Mouse (Mus musculus) neural tube, embryonic 12.5 days (tissue): ENCODE results near the gene Banf2. TPM values are rescaled to one million over a fixed set of nuclear protein-coding genes. Genes with fewer than 3 reads are reported as not detected.

Source experiments
- ATAC-seq: fragments of 200-750 bp; cut with Nextera tagmentation; 2 replicates; pipeline ENCODE4 v1.8.0; 2017; ENCODE audit warnings: low read depth, mild to moderate bottlenecking, moderate TSS enrichment, moderate library complexity; ENCODE audit not compliant: low FRiP score
- H3K27ac ChIP-seq: fragments of 300-500 bp; sonication (generic); 2 replicates; pipeline ENCODE4 v1.5.1; 2016
- H3K27me3 ChIP-seq: fragments of 300-500 bp; sonication (generic); replicated peaks from 2 replicates; pipeline ENCODE4 v1.6.1; 2016; ENCODE audit warnings: mild to moderate bottlenecking
- H3K36me3 ChIP-seq: fragments of 300-500 bp; sonication (generic); 2 replicates; pipeline ENCODE4 v1.6.1; 2016; ENCODE audit warnings: mild to moderate bottlenecking
- H3K4me1 ChIP-seq: fragments of 300-500 bp; sonication (generic); 2 replicates; pipeline ENCODE4 v1.6.1; 2016
- H3K4me2 ChIP-seq: fragments of 300-500 bp; sonication (generic); replicated peaks from 2 replicates; pipeline ENCODE4 v1.6.1; 2016; ENCODE audit warnings: mild to moderate bottlenecking
- H3K4me3 ChIP-seq: fragments of 300-500 bp; sonication (generic); 2 replicates; pipeline ENCODE4 v1.5.1; 2016
- H3K9ac ChIP-seq: fragments of 300-500 bp; sonication (generic); 2 replicates; pipeline ENCODE4 v1.6.1; 2016; ENCODE audit warnings: mild to moderate bottlenecking
- H3K9me3 ChIP-seq: fragments of 300-500 bp; sonication (generic); 2 replicates; pipeline ENCODE4 v1.6.1; 2016; ENCODE audit warnings: mild to moderate bottlenecking
- WGBS: fragments of 180-500 bp; shearing (Covaris S2); methylation state at CpG from one replicate; pipeline ENCODE4 v1.1.7; 2016; 5-methylcytosine and 5-hydroxymethylcytosine counted together
- polyA plus RNA-seq: library from polyadenylated mRNA; unstranded; fragments of >200 nt; fragmentation: Nextera tagmentation; extraction: Ambion mirVana; gene quantifications from 2 replicates; pipeline ENCODE4 v1.2.1, GENCODE M21; 2016

Banf2 gene
- polyA plus RNA-seq, 1 experiment from 2014 or later: not detected

- peaks cover 17% of the 10 kb centered on the region for H3K9me3 ChIP-seq
- no peak overlapping the region for H3K4me2 ChIP-seq
- no peak overlapping the region for H3K27ac ChIP-seq
- no peaks in the 10 kb centered on the region for H3K27me3 ChIP-seq
- no peak for ATAC-seq
- 83% methylated on average over 6 of the region's 6 CpGs for WGBS
- H3K4me3 ChIP-seq: no peak overlapping the region
- H3K36me3 ChIP-seq: no peaks in the 10 kb centered on the region
- H3K9ac ChIP-seq: no peak overlapping the region
- H3K4me1 ChIP-seq: no peaks in the 10 kb centered on the region
These were observed 11.9 kb downstream of the Banf2 start for GRCm38 (mm10) chr2:144044726-144045125.

- Histone ChIP-seq H3K27me3 (no peaks in the 10 kb centered on the region), H3K9ac (no peak overlapping the region), H3K4me2 (no peak overlapping the region), H3K36me3 (no peaks in the 10 kb centered on the region), H3K4me3 (no peak overlapping the region), H3K9me3 (peaks cover 17% of the 10 kb centered on the region), H3K4me1 (no peaks in the 10 kb centered on the region), H3K27ac (no peak overlapping the region)
- 67% methylated on average over 5 of the region's 5 CpGs for WGBS
- no peak for ATAC-seq
These were observed 13.1 kb downstream of the Banf2 start for GRCm38 (mm10) chr2:144045756-144046560.

GRCm38 (mm10) chr2:144046916-144047315 lies 14.1 kb downstream of the Banf2 start:
- 79% methylated on average over 11 of the region's 11 CpGs for WGBS
- Histone ChIP-seq H3K9ac (no peak overlapping the region), H3K4me2 (no peak overlapping the region), H3K4me1 (no peaks in the 10 kb centered on the region), H3K4me3 (no peak overlapping the region), H3K27ac (no peak overlapping the region), H3K9me3 (peaks cover 15% of the 10 kb centered on the region), H3K27me3 (no peaks in the 10 kb centered on the region), H3K36me3 (no peaks in the 10 kb centered on the region)
- no peak for ATAC-seq

GRCm38 (mm10) chr2:144050146-144050680 lies 17.4 kb downstream of the Banf2 start:
- no peak for ATAC-seq
- Histone ChIP-seq H3K27me3 (no peaks in the 10 kb centered on the region), H3K36me3 (no peaks in the 10 kb centered on the region), H3K9me3 (no peaks in the 10 kb centered on the region), H3K4me1 (no peaks in the 10 kb centered on the region), H3K9ac (no peak overlapping the region), H3K4me3 (no peak overlapping the region), H3K4me2 (no peak overlapping the region), H3K27ac (no peak overlapping the region)
- WGBS: 84% methylated on average over 8 of the region's 8 CpGs

DNA sequence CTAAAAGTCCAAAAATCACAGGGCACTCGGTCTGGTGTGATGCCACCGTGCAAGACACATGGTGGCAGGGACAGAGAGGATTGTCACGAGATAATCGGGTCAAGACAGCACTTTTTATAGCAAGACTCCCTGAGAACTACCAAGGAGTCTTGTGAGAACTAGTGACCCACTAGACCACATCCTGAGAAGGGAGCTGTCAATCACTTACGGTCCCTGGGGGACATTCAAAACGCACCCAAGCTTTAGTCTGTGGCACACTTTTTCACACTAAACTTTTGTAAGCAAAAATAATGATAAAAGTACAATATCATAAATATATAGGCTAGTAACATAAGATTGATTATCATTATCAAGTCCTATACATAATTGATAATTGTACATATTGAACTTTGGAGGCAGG lies 18.0 kb downstream of the Banf2 start:
- 95% methylated on average over 6 of the region's 6 CpGs for WGBS
- Histone ChIP-seq H3K9me3 (no peaks in the 10 kb centered on the region), H3K27me3 (no peaks in the 10 kb centered on the region), H3K4me1 (no peaks in the 10 kb centered on the region), H3K9ac (no peak overlapping the region), H3K4me3 (no peak overlapping the region), H3K36me3 (no peaks in the 10 kb centered on the region), H3K4me2 (no peak overlapping the region), H3K27ac (no peak overlapping the region)
- ATAC-seq: no peak

- no peaks in the 10 kb centered on the region for H3K9me3 ChIP-seq
- H3K4me2 ChIP-seq: no peak overlapping the region
- no peak overlapping the region for H3K4me3 ChIP-seq
- no peaks in the 10 kb centered on the region for H3K27me3 ChIP-seq
- no peaks in the 10 kb centered on the region for H3K4me1 ChIP-seq
- H3K9ac ChIP-seq: no peak overlapping the region
- no peak for ATAC-seq
- H3K36me3 ChIP-seq: no peaks in the 10 kb centered on the region
- WGBS: 91% methylated on average over 8 of the region's 8 CpGs
- no peak overlapping the region for H3K27ac ChIP-seq
These were observed 19.7 kb downstream of the Banf2 start for GRCm38 (mm10) chr2:144052410-144053065.

GRCm38 (mm10) chr2:144057735-144058134 lies 24.9 kb downstream of the Banf2 start:
- Histone ChIP-seq H3K4me2 (no peak overlapping the region), H3K4me3 (no peak overlapping the region), H3K9ac (no peak overlapping the region), H3K4me1 (no peaks in the 10 kb centered on the region), H3K36me3 (no peaks in the 10 kb centered on the region), H3K27ac (no peak overlapping the region), H3K9me3 (no peaks in the 10 kb centered on the region), H3K27me3 (no peaks in the 10 kb centered on the region)
- WGBS: 83% methylated on average over 2 of the region's 2 CpGs
- ATAC-seq: no peak

DNA sequence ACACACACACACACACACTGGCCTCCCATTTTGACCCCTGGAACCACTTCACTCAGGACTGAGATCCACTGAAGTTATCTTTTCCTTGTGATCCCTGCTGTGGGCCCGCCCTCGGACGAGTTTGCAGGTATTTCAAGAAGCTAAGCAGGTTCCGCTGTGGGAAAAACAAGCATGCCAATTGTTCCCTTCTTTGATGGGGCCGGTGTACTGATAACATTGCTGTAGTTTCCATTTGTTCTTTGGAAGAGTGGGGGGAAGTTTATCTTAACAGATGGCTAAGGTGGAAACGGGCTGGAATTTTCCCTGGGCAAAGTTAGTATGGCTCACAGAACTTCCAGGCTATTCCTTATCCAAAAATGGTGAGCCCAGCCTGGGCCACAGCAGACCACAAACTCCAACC lies 28.8 kb downstream of the Banf2 start:
- Histone ChIP-seq H3K4me2 (no peak overlapping the region), H3K36me3 (no peaks in the 10 kb centered on the region), H3K27me3 (no peaks in the 10 kb centered on the region), H3K4me3 (no peak overlapping the region), H3K9ac (no peak overlapping the region), H3K4me1 (no peaks in the 10 kb centered on the region), H3K9me3 (0 out of 2 replicates have a peak, but pooled peaks cover 1% of the 10 kb centered on the region), H3K27ac (no peak overlapping the region)
- 83% methylated on average over 6 of the region's 6 CpGs for WGBS
- no peak for ATAC-seq

DNA sequence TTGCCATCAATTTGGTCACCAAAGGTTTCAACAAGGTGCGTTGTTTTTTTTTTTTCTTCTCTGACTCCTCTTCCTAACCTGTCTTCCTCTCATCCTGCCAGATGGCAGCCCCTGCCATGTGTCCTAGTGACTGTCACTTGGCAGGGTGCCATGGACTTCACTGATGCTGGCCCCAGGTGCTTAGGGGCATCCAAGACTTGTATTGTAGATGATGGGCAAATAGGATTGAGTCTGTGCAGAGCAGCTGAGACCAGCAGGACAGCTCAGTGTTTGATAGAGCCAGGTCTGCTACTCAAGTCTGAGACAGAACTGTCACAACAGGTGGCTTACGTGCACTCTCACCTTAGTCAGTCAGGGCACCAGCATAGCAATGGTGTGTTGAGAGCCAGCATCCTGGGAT lies 32.6 kb downstream of the Banf2 start:
- Histone ChIP-seq H3K4me1 (no peaks in the 10 kb centered on the region), H3K4me3 (no peak overlapping the region), H3K27ac (no peak overlapping the region), H3K27me3 (no peaks in the 10 kb centered on the region), H3K36me3 (no peaks in the 10 kb centered on the region), H3K9me3 (0 out of 2 replicates have a peak, but pooled peaks cover 6% of the 10 kb centered on the region), H3K4me2 (no peak overlapping the region), H3K9ac (no peak overlapping the region)
- 99% methylated on average over 2 of the region's 2 CpGs for WGBS
- no peak for ATAC-seq

- no peak overlapping the region for H3K27ac ChIP-seq
These were observed 36.8 kb downstream of the Banf2 start for GRCm38 (mm10) chr2:144069663-144070062.

GRCm38 (mm10) chr2:144070479-144070878 lies 37.6 kb downstream of the Banf2 start:
- WGBS: 78% methylated on average over 7 of the region's 7 CpGs
- Histone ChIP-seq H3K9ac (no peak overlapping the region), H3K36me3 (no peaks in the 10 kb centered on the region), H3K4me3 (no peak overlapping the region), H3K27ac (no peak overlapping the region), H3K4me2 (no peak overlapping the region), H3K4me1 (no peaks in the 10 kb centered on the region), H3K27me3 (no peaks in the 10 kb centered on the region), H3K9me3 (0 out of 2 replicates have a peak, but pooled peaks cover 6% of the 10 kb centered on the region)
- ATAC-seq: no peak

More at GRCm38 (mm10) chr2:144069663-144070062, 36.8 kb downstream of the Banf2 start:
- Histone ChIP-seq H3K27me3 (no peaks in the 10 kb centered on the region), H3K4me2 (no peak overlapping the region), H3K4me3 (no peak overlapping the region), H3K9me3 (0 out of 2 replicates have a peak, but pooled peaks cover 6% of the 10 kb centered on the region), H3K9ac (no peak overlapping the region), H3K36me3 (no peaks in the 10 kb centered on the region), H3K4me1 (no peaks in the 10 kb centered on the region)
- WGBS: 91% methylated on average over 4 of the region's 4 CpGs
- ATAC-seq: no peak

DNA sequence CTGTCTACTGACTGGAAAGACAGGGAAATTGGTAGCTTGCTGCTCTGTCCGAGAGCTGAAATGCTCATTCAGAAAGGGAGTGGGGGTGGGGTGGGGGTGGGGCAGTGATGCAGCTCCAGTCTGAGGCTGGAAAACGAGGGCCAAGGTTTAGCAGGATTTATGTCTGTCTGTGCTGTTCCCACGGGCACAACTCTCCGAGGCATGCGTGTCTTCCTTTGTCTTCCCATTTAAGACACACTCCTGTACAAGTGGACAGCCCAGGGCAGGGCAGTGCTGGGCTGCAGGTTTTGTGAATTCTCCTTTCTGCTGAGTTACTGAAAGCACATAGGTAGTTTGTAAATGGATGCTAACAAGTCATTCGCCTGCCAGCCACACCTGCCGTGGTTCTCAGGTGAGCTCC lies 39.8 kb downstream of the Banf2 start:
- peak; percentile 48 for ATAC-seq
- Histone ChIP-seq H3K27me3 (no peaks in the 10 kb centered on the region), H3K27ac (no peak overlapping the region), H3K9ac (no peak overlapping the region), H3K36me3 (no peaks in the 10 kb centered on the region), H3K4me1 (no peaks in the 10 kb centered on the region), H3K4me2 (no peak overlapping the region), H3K4me3 (no peak overlapping the region), H3K9me3 (no peaks in the 10 kb centered on the region)
- WGBS: 30% methylated on average over 7 of the region's 7 CpGs
